Mouse (Mus musculus) lung, adult 2 months (tissue): ENCODE results near the gene Snapin.

ENCODE experiments used
- CTCF ChIP-seq: fragments of 200-500 bp; IDR thresholded peaks from 2 replicates; pipeline ENCODE4 v1.5.1; 2011; ENCODE audit warnings: mild to moderate bottlenecking, low read length, control low read depth; ENCODE audit not compliant: insufficient read depth
- POLR2A ChIP-seq: fragments of 200-500 bp; IDR thresholded peaks from 2 replicates; pipeline ENCODE4 v1.6.1; 2011; ENCODE audit warnings: low read depth, mild to moderate bottlenecking, control low read depth, low read length, borderline replicate concordance; ENCODE audit errors: extremely low read depth

- TF ChIP-seq POLR2A, result no peak
- no peak for TF ChIP-seq CTCF
Observed at GRCm38 (mm10) chr3:90497597-90497996, 6.8 kb upstream of the Snapin start.
